ENCODE assay signal across 8 mouse cellular contexts in genomic region chr4:149752124-149752799, GRCm38 (mm10). TPM values are rescaled to one million over a fixed set of nuclear protein-coding genes. Genes with fewer than 3 reads are reported as not detected.
A peak's percentile ranks its signal among the peaks of the same experiment; 100 is the strongest.
DNase-seq lines count a peak whose midpoint lies in the region; ATAC-seq and TF ChIP-seq lines count a peak whose summit lies in the region.

No protein-coding gene starts in this region.

- no peak for ATAC-seq in neural tube, embryonic 15.5 days (ENCODE audit: low FRiP score)
- peak; percentile 69; the same call in 1 of the 2 replicates for ATAC-seq in hindbrain, embryonic 12.5 days (ENCODE audit: low FRiP score)
- ATAC-seq in limb, embryonic 14.5 days (ENCODE audit: low FRiP score, low read depth): peak; percentile 63; the same call in 1 of the 2 replicates

- 23% methylated on average over 17 of the region's 17 CpGs for WGBS in neural tube, embryonic 15.5 days
- 23% methylated on average over 17 of the region's 17 CpGs for WGBS in hindbrain, embryonic 12.5 days
- WGBS in limb, embryonic 14.5 days: 31% methylated on average over 17 of the region's 17 CpGs
- 32% methylated on average over 17 of the region's 17 CpGs for WGBS in olfactory bulb, adult 2 months

- peaks cover 7% of the 10 kb centered on the region; the same call in 1 of the 2 replicates for H3K4me1 ChIP-seq in neural tube, embryonic 15.5 days
- H3K4me1 ChIP-seq in hindbrain, embryonic 12.5 days: peaks cover 13% of the 10 kb centered on the region
- H3K4me1 ChIP-seq in limb, embryonic 14.5 days (ENCODE audit: control insufficient read depth, insufficient read depth, low read length): no peaks in the 10 kb centered on the region
- peaks cover 8% of the 10 kb centered on the region for H3K4me1 ChIP-seq in olfactory bulb, adult 2 months (ENCODE audit: control insufficient read depth, insufficient read depth, low read length)

- H3K27me3 ChIP-seq in neural tube, embryonic 15.5 days (replicated peaks): no peaks in the 10 kb centered on the region
- H3K27me3 ChIP-seq in hindbrain, embryonic 12.5 days: no peaks in the 10 kb centered on the region
- H3K27me3 ChIP-seq in limb, embryonic 14.5 days (ENCODE audit: control insufficient read depth, insufficient read depth, low read length): no peaks in the 10 kb centered on the region

- H3K27ac ChIP-seq in neural tube, embryonic 15.5 days (replicated peaks): no peak overlapping the region
- peak overlapping the region; percentile 37; the same call in 1 of the 2 replicates for H3K27ac ChIP-seq in hindbrain, embryonic 12.5 days
- H3K27ac ChIP-seq in limb, embryonic 14.5 days (replicated peaks; ENCODE audit: low read depth, low read length): no peak overlapping the region
- H3K27ac ChIP-seq in olfactory bulb, adult 2 months (ENCODE audit: insufficient read depth, low read depth, low read length): no peak overlapping the region

- no peak overlapping the region for H3K9ac ChIP-seq in neural tube, embryonic 15.5 days (replicated peaks)
- peak overlapping the region; percentile 49; the same call in 1 of the 2 replicates for H3K9ac ChIP-seq in hindbrain, embryonic 12.5 days
- H3K9ac ChIP-seq in limb, embryonic 14.5 days (ENCODE audit: low read depth, low read length, severe bottlenecking): no peak overlapping the region

- peak; percentile 60 for DNase-seq in neural tube, embryonic 10.5 days (ENCODE audit: extremely low spot score, low spot score)
- DNase-seq in adrenal gland, postnatal 10 days: peak; percentile 80
- peak; percentile 70 for DNase-seq in embryo, embryonic 9.5 days (ENCODE audit: extremely low spot score)
- peak; percentile 69 for DNase-seq in limb, embryonic 14.5 days (ENCODE audit: low spot score)
- DNase-seq in urinary bladder, adult 2 months (ENCODE audit: low spot score): no peak

- no peak for TF ChIP-seq POLR2A in limb, embryonic 14.5 days (IDR thresholded peaks at IDR 0.05; ENCODE audit: borderline replicate concordance, extremely low read depth, insufficient read depth, insufficient read length)
- TF ChIP-seq POLR2A in olfactory bulb, adult 2 months (IDR thresholded peaks at IDR 0.05; ENCODE audit: insufficient read depth, low read depth, low read length): no peak

- TF ChIP-seq CTCF in olfactory bulb, adult 2 months (IDR thresholded peaks at IDR 0.05; ENCODE audit: insufficient read depth, low read depth, low read length): peak; percentile 74

- no peak overlapping the region; the same call in 1 of the 2 replicates for H3K4me2 ChIP-seq in neural tube, embryonic 15.5 days
- H3K4me2 ChIP-seq in hindbrain, embryonic 12.5 days (replicated peaks): 0 out of 2 replicates have a peak overlapping the region, but pooled peaks have one; percentile 11
- no peak overlapping the region; the same call in 1 of the 2 replicates for H3K4me2 ChIP-seq in limb, embryonic 14.5 days (replicated peaks; ENCODE audit: low read depth, low read length, severe bottlenecking)

- peaks cover 19% of the 10 kb centered on the region for H3K36me3 ChIP-seq in neural tube, embryonic 15.5 days
- peaks cover 22% of the 10 kb centered on the region for H3K36me3 ChIP-seq in hindbrain, embryonic 12.5 days
- peaks cover 14% of the 10 kb centered on the region for H3K36me3 ChIP-seq in limb, embryonic 14.5 days (ENCODE audit: control insufficient read depth, insufficient read depth, low read length)

- no peaks in the 10 kb centered on the region for H3K9me3 ChIP-seq in neural tube, embryonic 15.5 days (replicated peaks)
- H3K9me3 ChIP-seq in hindbrain, embryonic 12.5 days (replicated peaks): no peaks in the 10 kb centered on the region
- no peaks in the 10 kb centered on the region for H3K9me3 ChIP-seq in limb, embryonic 14.5 days (ENCODE audit: control insufficient read depth, low read length)

- no peak overlapping the region for H3K4me3 ChIP-seq in neural tube, embryonic 15.5 days (replicated peaks)
- H3K4me3 ChIP-seq in hindbrain, embryonic 12.5 days: no peak overlapping the region
- H3K4me3 ChIP-seq in limb, embryonic 14.5 days (replicated peaks; ENCODE audit: low read length): no peak overlapping the region
- H3K4me3 ChIP-seq in olfactory bulb, adult 2 months (ENCODE audit: insufficient read depth, low read depth, low read length): no peak overlapping the region

RNA-seq across cellular contexts. Expression of gene Tmem201, which starts 14.4 kb away (rescaled TPM):
- 45.2 and 48.5 TPM in 2 replicates for polyA plus RNA-seq in neural tube, embryonic 15.5 days (2015; fragmentation: Nextera tagmentation; extraction: Ambion mirVana)
- 10 to 100 TPM; 35.0 to 43.6 TPM for total RNA-seq in adrenal gland, postnatal 10 days (2021)
- polyA plus RNA-seq in hindbrain, embryonic 12.5 days (2016; fragmentation: Nextera tagmentation; extraction: Ambion mirVana): 39.6 and 39.7 TPM in 2 replicates
- polyA plus RNA-seq in limb, embryonic 14.5 days (2012; rRNA removed): 59.3 and 80.2 TPM in 2 replicates
- polyA plus RNA-seq in limb, embryonic 14.5 days (2014; fragmentation: Nextera tagmentation; extraction: Ambion mirVana): 20.4 and 22.1 TPM in 2 replicates
- polyA plus RNA-seq in olfactory bulb, adult 2 months (2012; ENCODE audit: insufficient read depth, insufficient read length, low replicate concordance, missing spikeins): not detected in 2 replicates
- polyA plus RNA-seq in urinary bladder, adult 2 months (2012; rRNA removed): 21.6 and 24.0 TPM in 2 replicates

RNA-seq across cellular contexts. Expression of gene Slc25a33, which starts 21.8 kb away (rescaled TPM):
- polyA plus RNA-seq in neural tube, embryonic 15.5 days (2015; fragmentation: Nextera tagmentation; extraction: Ambion mirVana): 35.8 and 46.3 TPM in 2 replicates
- total RNA-seq in adrenal gland, postnatal 10 days (2021): 10 to 100 TPM; 24.3 to 34.0 TPM
- 18.8 and 18.9 TPM in 2 replicates for polyA plus RNA-seq in hindbrain, embryonic 12.5 days (2016; fragmentation: Nextera tagmentation; extraction: Ambion mirVana)
- 7.7 and 8.2 TPM in 2 replicates for polyA plus RNA-seq in limb, embryonic 14.5 days (2012; rRNA removed)
- polyA plus RNA-seq in limb, embryonic 14.5 days (2014; fragmentation: Nextera tagmentation; extraction: Ambion mirVana): 10.8 and 11.8 TPM in 2 replicates
- not detected in 2 replicates for polyA plus RNA-seq in olfactory bulb, adult 2 months (2012; ENCODE audit: insufficient read depth, insufficient read length, low replicate concordance, missing spikeins)
- polyA plus RNA-seq in urinary bladder, adult 2 months (2012; rRNA removed): 13.5 and 14.5 TPM in 2 replicates

RNA-seq across cellular contexts. Expression of gene Pik3cd, which starts 49.9 kb away (rescaled TPM):
- 16.0 and 18.0 TPM in 2 replicates for polyA plus RNA-seq in neural tube, embryonic 15.5 days (2015; fragmentation: Nextera tagmentation; extraction: Ambion mirVana)
- total RNA-seq in adrenal gland, postnatal 10 days (2021): 10 to 100 TPM in 1 of 2 experiments, 1 to 10 TPM in 1; 7.5 to 12.1 TPM
- polyA plus RNA-seq in hindbrain, embryonic 12.5 days (2016; fragmentation: Nextera tagmentation; extraction: Ambion mirVana): 16.9 and 19.6 TPM in 2 replicates
- 5.7 and 6.1 TPM in 2 replicates for polyA plus RNA-seq in limb, embryonic 14.5 days (2012; rRNA removed)
- 5.1 and 5.9 TPM in 2 replicates for polyA plus RNA-seq in limb, embryonic 14.5 days (2014; fragmentation: Nextera tagmentation; extraction: Ambion mirVana)
- polyA plus RNA-seq in olfactory bulb, adult 2 months (2012; ENCODE audit: insufficient read depth, insufficient read length, low replicate concordance, missing spikeins): not detected in 2 replicates
- 5.2 and 8.1 TPM in 2 replicates for polyA plus RNA-seq in urinary bladder, adult 2 months (2012; rRNA removed)
